Mouse (Mus musculus) liver, adult 2 months (tissue): ENCODE results near the gene Vars. TPM values are rescaled to one million over a fixed set of nuclear protein-coding genes. Genes with fewer than 3 reads are reported as not detected.
"Not testable (repeated sequence)": the region's sequence is repeated elsewhere in the genome, so short reads cannot be mapped to it uniquely, and the experiment has no call there.

Source experiments
- DNase-seq: peaks from one replicate; pipeline ENCODE4 v3.0.0-alpha.2; 2011; ENCODE audit warnings: low read depth, low spot score; ENCODE audit errors: extremely low read depth
- H3K27ac ChIP-seq: fragments of 200-500 bp; replicated peaks from 2 replicates; pipeline ENCODE4 v1.5.1; 2012; ENCODE audit warnings: low read depth, mild to moderate bottlenecking, control low read depth, inconsistent platforms, low read length; ENCODE audit not compliant: insufficient read depth
- H3K27me3 ChIP-seq: fragments of 200-500 bp; 2 replicates; pipeline ENCODE4 v1.6.1; 2012; ENCODE audit warnings: mild to moderate bottlenecking, moderate library complexity, low read length, inconsistent platforms; ENCODE audit not compliant: control insufficient read depth, insufficient read depth
- H3K36me3 ChIP-seq: fragments of 200-500 bp; 2 replicates; pipeline ENCODE4 v1.6.1; 2012; ENCODE audit warnings: low read length, inconsistent platforms; ENCODE audit not compliant: control insufficient read depth, insufficient read depth
- H3K4me1 ChIP-seq: fragments of 200-500 bp; 2 replicates; pipeline ENCODE4 v1.6.1; 2011; ENCODE audit warnings: low read length; ENCODE audit not compliant: control insufficient read depth, insufficient read depth
- H3K4me3 ChIP-seq: fragments of 200-500 bp; 2 replicates; pipeline ENCODE4 v1.5.1; 2011; ENCODE audit warnings: low read depth, mild to moderate bottlenecking, control low read depth, low read length, moderate library complexity; ENCODE audit not compliant: insufficient read depth
- H3K79me2 ChIP-seq: fragments of 200-500 bp; 2 replicates; pipeline ENCODE4 v1.6.1; 2012; ENCODE audit warnings: inconsistent platforms, mild to moderate bottlenecking, low read length, moderate library complexity; ENCODE audit not compliant: control insufficient read depth, insufficient read depth
- H3K9ac ChIP-seq: fragments of 200-500 bp; 2 replicates; pipeline ENCODE4 v1.6.1; 2012; ENCODE audit warnings: low read depth, mild to moderate bottlenecking, control low read depth, inconsistent platforms, low read length
- CTCF ChIP-seq: fragments of 200-500 bp; IDR thresholded peaks from 2 replicates; pipeline ENCODE4 v1.5.1; 2011; ENCODE audit warnings: low read depth, low read length, control low read depth
- POLR2A ChIP-seq: fragments of 200-500 bp; IDR thresholded peaks from 2 replicates; pipeline ENCODE4 v1.6.1; 2011; ENCODE audit warnings: low read length, control low read depth; ENCODE audit not compliant: insufficient read depth; ENCODE audit errors: extremely low read depth
- WGBS: fragments of 180-500 bp; shearing (Covaris S2); methylation state at CpG from one replicate; pipeline ENCODE4 v1.1.7; 2018; 5-methylcytosine and 5-hydroxymethylcytosine counted together
- polyA plus RNA-seq: library from polyadenylated mRNA; depleted of rRNA; stranded (reverse); fragments of >200 nt; gene quantifications from 2 replicates; pipeline ENCODE4 v1.2.3, GENCODE M21; 2012
- total RNA-seq: library from RNA; depleted of rRNA; stranded (reverse); fragments of >200 nt; gene quantifications from 2 replicates; pipeline ENCODE4 v1.2.3, GENCODE M21; 2014

Vars gene
- total and polyA plus RNA-seq, 2 experiments: 11.8 to 52.7 TPM

- Histone ChIP-seq H3K9ac (no peak overlapping the region), H3K36me3 (peaks cover 6% of the 10 kb centered on the region; the same call in 1 of the 2 replicates), H3K4me1 (peaks cover 7% of the 10 kb centered on the region), H3K27me3 (no peaks in the 10 kb centered on the region), H3K4me3 (no peak overlapping the region), H3K27ac (no peak overlapping the region), H3K79me2 (peaks cover 5% of the 10 kb centered on the region; the same call in 1 of the 2 replicates)
- DNase-seq: no peak
- 93% methylated on average over 4 of the region's 4 CpGs for WGBS
- TF ChIP-seq CTCF (no peak), POLR2A (no peak)
Observed at GRCm38 (mm10) chr17:34954831-34955230, 46.0 kb upstream of the Vars start.

GRCm38 (mm10) chr17:34955884-34956283 is 44.9 kb upstream of the Vars start:
- WGBS: 89% methylated on average over 3 of the region's 3 CpGs
- H3K27me3 ChIP-seq: no peaks in the 10 kb centered on the region

GRCm38 (mm10) chr17:34956340-34956739 is 44.4 kb upstream of the Vars start:
- no peaks in the 10 kb centered on the region for H3K27me3 ChIP-seq

More at GRCm38 (mm10) chr17:34955884-34956283, 44.9 kb upstream of the Vars start:
- peaks cover 8% of the 10 kb centered on the region for H3K4me1 ChIP-seq
- TF ChIP-seq POLR2A (no peak), CTCF (no peak)
- H3K4me3 ChIP-seq: no peak overlapping the region
- no peak overlapping the region for H3K9ac ChIP-seq
- DNase-seq: no peak
- peaks cover 5% of the 10 kb centered on the region; the same call in 1 of the 2 replicates for H3K79me2 ChIP-seq
- H3K27ac ChIP-seq: peak overlapping the region; percentile 40; the same call in 1 of the 2 replicates
- H3K36me3 ChIP-seq: peaks cover 1% of the 10 kb centered on the region; the same call in 1 of the 2 replicates

GRCm38 (mm10) chr17:34957291-34957690 is 43.5 kb upstream of the Vars start:
- DNase-seq, H3K36me3 ChIP-seq: not testable (repeated sequence)

More at GRCm38 (mm10) chr17:34956340-34956739, 44.4 kb upstream of the Vars start:
- no peaks in the 10 kb centered on the region for H3K36me3 ChIP-seq
- H3K4me3 ChIP-seq: no peak overlapping the region
- no peak for DNase-seq
- H3K79me2 ChIP-seq: peaks cover 5% of the 10 kb centered on the region; the same call in 1 of the 2 replicates
- peaks cover 7% of the 10 kb centered on the region for H3K4me1 ChIP-seq
- 30% methylated on average over 1 of the region's 1 CpGs for WGBS
- TF ChIP-seq POLR2A: no peak
- TF ChIP-seq CTCF: no peak
- no peak overlapping the region for H3K9ac ChIP-seq
- H3K27ac ChIP-seq: no peak overlapping the region

GRCm38 (mm10) chr17:34957966-34958365 is 42.8 kb upstream of the Vars start:
- H3K79me2 ChIP-seq, H3K4me1 ChIP-seq, H3K36me3 ChIP-seq, H3K9ac ChIP-seq, DNase-seq, H3K27ac ChIP-seq, H3K4me3 ChIP-seq, H3K27me3 ChIP-seq: not testable (repeated sequence)
- WGBS: 25% methylated on average over 24 of the region's 40 CpGs

More at GRCm38 (mm10) chr17:34957291-34957690, 43.5 kb upstream of the Vars start:
- H3K27ac ChIP-seq, H3K9ac ChIP-seq, H3K79me2 ChIP-seq, H3K4me1 ChIP-seq, H3K27me3 ChIP-seq: not testable (repeated sequence)
- WGBS: 9% methylated on average over 31 of the region's 40 CpGs
- peak overlapping the region; percentile 18; the same call in 1 of the 2 replicates for H3K4me3 ChIP-seq

- not testable (repeated sequence) for DNase-seq, H3K27ac ChIP-seq, H3K27me3 ChIP-seq, H3K36me3 ChIP-seq, H3K79me2 ChIP-seq, H3K4me1 ChIP-seq
- Histone ChIP-seq H3K9ac (peak overlapping the region; percentile 55; the same call in 1 of the 2 replicates), H3K4me3 (peak overlapping the region; percentile 52; the same call in 1 of the 2 replicates)
- 0% methylated on average over 19 of the region's 47 CpGs for WGBS
Observed at GRCm38 (mm10) chr17:34958734-34959129, 42.1 kb upstream of the Vars start.
